Mouse (Mus musculus): ENCODE measurements around the gene Kcnc3. TPM values are rescaled to one million over a fixed set of nuclear protein-coding genes. Genes with fewer than 3 reads are reported as not detected.

Gene Kcnc3
- total RNA-seq, 1 experiment from 2014 or later, result 0.38 TPM

GRCm38 (mm10) chr7:44564486-44564885 lies 26.0 kb upstream of the Kcnc3 start:
- no peak for ATAC-seq (replicated peaks; ENCODE audit: insufficient number of reproducible peaks, low FRiP score, low TSS enrichment, poor library complexity, severe bottlenecking)

DNA sequence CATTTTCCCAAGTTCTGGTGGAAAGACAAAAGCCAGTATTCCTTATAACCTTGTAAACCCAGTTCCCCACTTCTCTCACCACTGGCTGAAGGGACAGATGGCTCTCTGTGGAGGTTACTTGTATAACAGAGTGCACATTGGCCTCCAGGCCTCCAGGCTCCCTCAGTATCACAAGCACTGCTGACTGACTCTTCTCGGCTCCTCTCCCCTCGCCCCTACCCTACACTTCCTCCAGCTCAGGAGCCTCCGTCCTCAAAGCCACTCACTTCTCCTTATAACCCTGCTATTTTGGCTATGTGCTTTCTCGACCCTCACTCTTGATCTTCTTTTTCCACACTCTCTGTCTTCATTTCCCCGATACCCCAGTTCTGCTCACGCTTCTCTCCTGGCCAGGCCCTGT lies 25.1 kb upstream of the Kcnc3 start:
- no peak for ATAC-seq (replicated peaks; ENCODE audit: insufficient number of reproducible peaks, low FRiP score, low TSS enrichment, poor library complexity, severe bottlenecking)

DNA sequence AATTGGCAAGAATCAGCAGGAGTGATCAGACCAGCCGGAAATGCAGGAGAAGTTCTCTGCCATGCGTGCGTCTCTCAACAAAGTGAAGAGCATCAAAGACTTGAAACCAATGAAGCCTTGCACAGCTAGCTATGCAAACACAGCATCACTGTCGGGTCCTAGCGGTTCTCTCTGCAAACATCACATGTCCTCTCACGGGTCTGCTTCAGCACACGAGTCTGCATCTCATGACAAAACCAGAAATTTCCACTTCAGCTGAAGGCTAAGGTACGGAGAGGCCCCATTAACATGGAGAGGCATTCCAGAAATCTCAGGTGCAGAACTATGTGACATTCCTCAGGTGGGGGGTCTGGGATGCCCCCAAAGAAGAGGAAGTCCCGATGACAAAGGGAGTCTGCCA lies 21.7 kb upstream of the Kcnc3 start:
- no peak for ATAC-seq (replicated peaks; ENCODE audit: insufficient number of reproducible peaks, low FRiP score, low TSS enrichment, poor library complexity, severe bottlenecking)

- 0 out of 2 replicates have a peak, but pooled peaks have one; percentile 2 for ATAC-seq (replicated peaks; ENCODE audit: insufficient number of reproducible peaks, low FRiP score, low TSS enrichment, poor library complexity, severe bottlenecking)
These were observed 19.5 kb upstream of the Kcnc3 start for GRCm38 (mm10) chr7:44570989-44571388.

- no peak for ATAC-seq (replicated peaks; ENCODE audit: insufficient number of reproducible peaks, low FRiP score, low TSS enrichment, poor library complexity, severe bottlenecking)
These were observed 18.7 kb upstream of the Kcnc3 start for GRCm38 (mm10) chr7:44571811-44572210.

- ATAC-seq (replicated peaks; ENCODE audit: insufficient number of reproducible peaks, low FRiP score, low TSS enrichment, poor library complexity, severe bottlenecking), result peak; percentile 89
These were observed 18.2 kb upstream of the Kcnc3 start, which contains the start of gene Napsa for GRCm38 (mm10) chr7:44572213-44572701. Napsa (plus strand) TSS chr7:44572380.

- ATAC-seq (replicated peaks; ENCODE audit: insufficient number of reproducible peaks, low FRiP score, low TSS enrichment, poor library complexity, severe bottlenecking), result no peak
These were observed 17.4 kb upstream of the Kcnc3 start for GRCm38 (mm10) chr7:44572956-44573484.

GRCm38 (mm10) chr7:44576333-44576844 lies 14.1 kb upstream of the Kcnc3 start:
- no peak for ATAC-seq (replicated peaks; ENCODE audit: insufficient number of reproducible peaks, low FRiP score, low TSS enrichment, poor library complexity, severe bottlenecking)

GRCm38 (mm10) chr7:44581637-44582036 lies 8.8 kb upstream of the Kcnc3 start:
- ATAC-seq (replicated peaks; ENCODE audit: insufficient number of reproducible peaks, low FRiP score, low TSS enrichment, poor library complexity, severe bottlenecking), result no peak

DNA sequence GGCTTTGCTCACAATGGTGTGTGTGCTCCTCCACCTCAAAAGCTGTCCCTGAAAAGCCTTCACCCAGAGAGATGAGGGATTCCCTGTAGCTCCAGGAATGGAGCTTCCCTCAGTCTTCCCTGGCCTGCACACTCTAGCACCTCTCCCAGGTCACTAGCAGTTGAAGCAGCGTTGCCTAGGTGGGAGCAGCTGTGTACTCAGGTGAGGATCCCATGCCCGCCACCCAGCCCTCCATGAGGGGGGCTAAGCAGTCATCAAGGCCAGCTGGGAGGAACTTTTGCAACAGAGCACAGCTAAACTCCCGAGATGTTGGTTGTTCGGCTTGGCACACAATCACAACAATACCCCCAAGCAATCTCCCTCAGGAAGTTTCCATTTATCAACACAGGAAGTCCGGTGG lies 7.8 kb upstream of the Kcnc3 start:
- ATAC-seq (replicated peaks; ENCODE audit: insufficient number of reproducible peaks, low FRiP score, low TSS enrichment, poor library complexity, severe bottlenecking), result no peak

GRCm38 (mm10) chr7:44583146-44583545 lies 7.3 kb upstream of the Kcnc3 start:
- no peak for ATAC-seq (replicated peaks; ENCODE audit: insufficient number of reproducible peaks, low FRiP score, low TSS enrichment, poor library complexity, severe bottlenecking)

GRCm38 (mm10) chr7:44584265-44584804 lies 6.1 kb upstream of the Kcnc3 start:
- ATAC-seq (replicated peaks; ENCODE audit: insufficient number of reproducible peaks, low FRiP score, low TSS enrichment, poor library complexity, severe bottlenecking), result no peak

DNA sequence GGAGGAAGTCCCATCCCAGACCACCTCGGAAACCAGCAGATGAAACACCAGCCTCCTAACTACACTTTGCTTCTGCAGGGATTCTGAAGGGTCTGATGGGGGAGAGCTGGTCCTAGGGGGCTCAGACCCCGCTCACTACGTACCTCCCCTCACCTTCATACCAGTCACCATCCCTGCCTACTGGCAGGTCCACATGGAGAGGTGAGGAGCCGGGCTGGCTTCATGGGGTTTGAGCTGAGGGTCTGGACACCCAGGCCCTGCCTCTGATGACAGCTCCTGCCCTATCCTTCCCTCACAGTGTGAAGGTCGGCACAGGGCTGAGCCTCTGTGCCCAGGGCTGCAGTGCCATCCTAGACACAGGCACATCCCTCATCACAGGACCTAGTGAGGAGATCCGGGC lies 5.5 kb upstream of the Kcnc3 start:
- no peak for ATAC-seq (replicated peaks; ENCODE audit: insufficient number of reproducible peaks, low FRiP score, low TSS enrichment, poor library complexity, severe bottlenecking)

- no peak for ATAC-seq (replicated peaks; ENCODE audit: insufficient number of reproducible peaks, low FRiP score, low TSS enrichment, poor library complexity, severe bottlenecking)
These were observed 4.9 kb upstream of the Kcnc3 start for GRCm38 (mm10) chr7:44585606-44586005.

DNA sequence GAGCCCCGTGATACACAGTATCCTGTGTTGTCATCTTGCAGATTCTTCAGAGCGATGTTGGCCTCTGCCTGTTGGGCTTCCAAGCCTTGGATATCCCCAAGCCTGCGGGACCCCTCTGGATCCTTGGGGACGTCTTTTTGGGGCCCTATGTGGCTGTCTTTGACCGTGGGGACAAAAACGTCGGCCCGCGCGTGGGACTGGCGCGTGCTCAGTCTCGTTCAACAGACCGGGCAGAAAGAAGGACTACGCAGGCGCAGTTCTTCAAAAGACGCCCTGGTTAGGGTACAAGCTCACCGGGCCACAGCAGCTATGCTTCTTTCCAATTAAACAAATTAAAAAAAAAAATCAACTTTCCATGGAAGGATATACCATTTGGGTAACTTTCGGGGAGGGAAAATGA lies 3.9 kb upstream of the Kcnc3 start:
- no peak for ATAC-seq (replicated peaks; ENCODE audit: insufficient number of reproducible peaks, low FRiP score, low TSS enrichment, poor library complexity, severe bottlenecking)

GRCm38 (mm10) chr7:44586930-44587329 lies 3.5 kb upstream of the Kcnc3 start:
- peak; percentile 18; the same call in 1 of the 2 replicates for ATAC-seq (replicated peaks; ENCODE audit: insufficient number of reproducible peaks, low FRiP score, low TSS enrichment, poor library complexity, severe bottlenecking)

- no peak for ATAC-seq (replicated peaks; ENCODE audit: insufficient number of reproducible peaks, low FRiP score, low TSS enrichment, poor library complexity, severe bottlenecking)
These were observed 2.8 kb upstream of the Kcnc3 start for GRCm38 (mm10) chr7:44587676-44588075.

DNA sequence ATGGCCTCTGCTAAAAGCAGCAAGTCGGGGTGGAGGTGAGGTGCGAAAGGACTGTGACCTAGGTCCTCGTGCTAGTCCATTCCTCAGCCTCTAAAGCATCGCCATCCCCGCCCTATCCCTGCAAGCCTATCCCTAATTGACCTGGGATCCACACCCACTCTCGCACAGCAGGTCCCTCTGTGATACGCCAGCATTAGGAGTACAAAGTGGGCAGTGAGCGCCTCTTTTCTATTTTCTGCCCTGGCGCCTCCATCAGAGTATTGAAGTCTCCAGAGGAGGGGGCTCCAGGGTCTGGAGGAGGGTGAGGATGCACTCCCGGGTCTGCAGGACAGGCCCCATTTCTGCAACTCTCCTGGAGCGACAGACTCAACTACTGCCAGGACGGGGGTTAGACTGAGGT lies 2.1 kb upstream of the Kcnc3 start:
- ATAC-seq (replicated peaks; ENCODE audit: insufficient number of reproducible peaks, low FRiP score, low TSS enrichment, poor library complexity, severe bottlenecking), result no peak

GRCm38 (mm10) chr7:44589149-44589548 lies 1.3 kb upstream of the Kcnc3 start:
- ATAC-seq (replicated peaks; ENCODE audit: insufficient number of reproducible peaks, low FRiP score, low TSS enrichment, poor library complexity, severe bottlenecking), result no peak

GRCm38 (mm10) chr7:44589946-44590345 lies 518 bp upstream of the Kcnc3 start:
- ATAC-seq (replicated peaks; ENCODE audit: insufficient number of reproducible peaks, low FRiP score, low TSS enrichment, poor library complexity, severe bottlenecking), result no peak

Data from monocyte, adult 5-6 weeks (primary cell).